In genomic region chr5:140288287-140288686, GRCm38 (mm10) we compare ENCODE assay signal across 27 mouse cellular contexts. TPM values are rescaled to one million over a fixed set of nuclear protein-coding genes. Genes with fewer than 3 reads are reported as not detected.
DNase-seq lines count a peak whose midpoint lies in the region; ATAC-seq and TF ChIP-seq lines count a peak whose summit lies in the region.
"Had no signal": no experiment of that assay in that cellular context is flagged by ENCODE, and none has a peak within 500 bp of the region (broad histone marks: within the 10 kb centered on the region; RNA-seq: fewer than 3 reads in every experiment).

No protein-coding gene starts in this region.

- H3K4me2 ChIP-seq in hindbrain, embryonic 14.5 days (replicated peaks) = no peak overlapping the region
- H3K4me2 ChIP-seq in midbrain, postnatal 0 days (ENCODE audit: low read depth, low read length, poor library complexity, severe bottlenecking) = no peak overlapping the region
- H3K4me2 ChIP-seq in forebrain, postnatal 0 days (ENCODE audit: low read depth) = no peak overlapping the region
- H3K4me2 ChIP-seq: heart, embryonic 12.5 days; kidney, embryonic 15.5 days; limb, embryonic 12.5 days; liver, embryonic 15.5 days; lung, embryonic 14.5 days had no signal

- H3K9ac ChIP-seq in hindbrain, embryonic 14.5 days = no peak overlapping the region
- H3K9ac ChIP-seq in midbrain, postnatal 0 days (replicated peaks; ENCODE audit: low read length, poor library complexity, severe bottlenecking) = no peak overlapping the region
- H3K9ac ChIP-seq in forebrain, postnatal 0 days = no peak overlapping the region
- H3K9ac ChIP-seq: heart, embryonic 12.5 days; kidney, embryonic 15.5 days; limb, embryonic 12.5 days; liver, embryonic 15.5 days; lung, embryonic 14.5 days had no signal

- H3K36me3 ChIP-seq in hindbrain, embryonic 14.5 days (replicated peaks; ENCODE audit: control insufficient read depth, insufficient read depth) = 0 out of 2 replicates have a peak, but pooled peaks cover 22% of the 10 kb centered on the region
- H3K36me3 ChIP-seq in hindbrain, embryonic 10.5 days = peaks cover 85% of the 10 kb centered on the region
- H3K36me3 ChIP-seq in midbrain, postnatal 0 days (ENCODE audit: insufficient read depth, low read length) = peaks cover 4% of the 10 kb centered on the region; the same call in 1 of the 2 replicates
- peaks cover 93% of the 10 kb centered on the region for H3K36me3 ChIP-seq in midbrain, embryonic 10.5 days
- no peaks in the 10 kb centered on the region; the same call in 1 of the 2 replicates for H3K36me3 ChIP-seq in forebrain, postnatal 0 days (ENCODE audit: insufficient read depth)

- ATAC-seq in hindbrain, embryonic 14.5 days (ENCODE audit: low FRiP score) = peak; percentile 31; the same call in 1 of the 2 replicates
- no peak for ATAC-seq in midbrain, postnatal 0 days (ENCODE audit: low FRiP score)
- ATAC-seq in forebrain, postnatal 0 days = peak; percentile 85
- ATAC-seq: Patski had no signal

- H3K9me3 ChIP-seq in hindbrain, embryonic 14.5 days (ENCODE audit: control insufficient read depth, low read length) = no peaks in the 10 kb centered on the region
- no peaks in the 10 kb centered on the region for H3K9me3 ChIP-seq in hindbrain, embryonic 10.5 days
- no peaks in the 10 kb centered on the region for H3K9me3 ChIP-seq in midbrain, postnatal 0 days (ENCODE audit: low read length)
- no peaks in the 10 kb centered on the region for H3K9me3 ChIP-seq in midbrain, embryonic 10.5 days (replicated peaks)
- H3K9me3 ChIP-seq in forebrain, postnatal 0 days (ENCODE audit: low read length) = no peaks in the 10 kb centered on the region
- H3K9me3 ChIP-seq: heart, embryonic 12.5 days; kidney, embryonic 15.5 days; limb, embryonic 12.5 days; liver, embryonic 15.5 days had no signal

- H3K4me3 ChIP-seq in hindbrain, embryonic 14.5 days (replicated peaks; ENCODE audit: low read length) = no peak overlapping the region
- H3K4me3 ChIP-seq in hindbrain, embryonic 10.5 days = no peak overlapping the region
- no peak overlapping the region for H3K4me3 ChIP-seq in midbrain, postnatal 0 days (ENCODE audit: low read depth, low read length)
- no peak overlapping the region for H3K4me3 ChIP-seq in midbrain, embryonic 10.5 days
- H3K4me3 ChIP-seq in forebrain, postnatal 0 days (ENCODE audit: low read depth, low read length) = no peak overlapping the region
- H3K4me3 ChIP-seq: gastrocnemius, adult 2 months; heart, embryonic 12.5 days; kidney, embryonic 15.5 days; layer of hippocampus, adult 2 months; left cerebral cortex, adult 2 months; limb, embryonic 12.5 days; liver, embryonic 15.5 days had no signal

- DNase-seq in cerebellum, postnatal 10 days = peak; percentile 46 to 48
- DNase-seq in cerebellum, postnatal 36 days = no peak
- DNase-seq in hindbrain, embryonic 14.5 days (ENCODE audit: low spot score) = no peak
- DNase-seq in hindbrain, embryonic 10.5 days (ENCODE audit: low spot score) = no peak
- DNase-seq in midbrain, postnatal 0 days (ENCODE audit: low spot score) = peak; percentile 66
- no peak for DNase-seq in midbrain, embryonic 10.5 days (ENCODE audit: low spot score)
- peak; percentile 55 for DNase-seq in forebrain, postnatal 0 days
- DNase-seq in MN1 (ENCODE audit: low spot score) = no peak
- DNase-seq: adrenal gland, postnatal 10 days; cerebellum, adult 18-20 months; cerebellum, postnatal 25 days; gastrocnemius, adult 2 months; gastrocnemius, postnatal 36 days; heart, adult 18-20 months; heart, postnatal 4 days; kidney, adult 18-20 months; lung, embryonic 14.5 days; lung, postnatal 14 days had no signal

- no peak for TF ChIP-seq CTCF in midbrain, postnatal 0 days (IDR thresholded peaks at IDR 0.05)
- TF ChIP-seq CTCF in forebrain, postnatal 0 days (IDR thresholded peaks at IDR 0.05; ENCODE audit: low read depth) = no peak

- H3K27me3 ChIP-seq in hindbrain, embryonic 14.5 days (ENCODE audit: control insufficient read depth, insufficient read depth, low read length) = no peaks in the 10 kb centered on the region
- H3K27me3 ChIP-seq in hindbrain, embryonic 10.5 days (ENCODE audit: insufficient read depth, poor library complexity, severe bottlenecking) = no peaks in the 10 kb centered on the region
- H3K27me3 ChIP-seq in midbrain, postnatal 0 days (ENCODE audit: insufficient read depth, low read length) = no peaks in the 10 kb centered on the region
- H3K27me3 ChIP-seq in midbrain, embryonic 10.5 days (ENCODE audit: low read depth, poor library complexity, severe bottlenecking) = no peaks in the 10 kb centered on the region
- no peaks in the 10 kb centered on the region for H3K27me3 ChIP-seq in forebrain, postnatal 0 days (ENCODE audit: insufficient read depth, low read length)
- H3K27me3 ChIP-seq: CH12.LX; heart, embryonic 12.5 days; kidney, embryonic 15.5 days; limb, embryonic 12.5 days; liver, embryonic 15.5 days; Patski had no signal

- H3K4me1 ChIP-seq in hindbrain, embryonic 14.5 days (replicated peaks; ENCODE audit: control insufficient read depth, insufficient read depth, low read length) = no peaks in the 10 kb centered on the region
- H3K4me1 ChIP-seq in hindbrain, embryonic 10.5 days (replicated peaks) = 0 out of 2 replicates have a peak, but pooled peaks cover 7% of the 10 kb centered on the region
- no peaks in the 10 kb centered on the region for H3K4me1 ChIP-seq in midbrain, postnatal 0 days (ENCODE audit: insufficient read depth, low read length)
- H3K4me1 ChIP-seq in midbrain, embryonic 10.5 days = no peaks in the 10 kb centered on the region
- no peaks in the 10 kb centered on the region; the same call in 1 of the 2 replicates for H3K4me1 ChIP-seq in forebrain, postnatal 0 days (ENCODE audit: insufficient read depth)
- H3K4me1 ChIP-seq: kidney, embryonic 15.5 days; limb, embryonic 12.5 days; liver, embryonic 15.5 days had no signal

- no peak overlapping the region for H3K27ac ChIP-seq in hindbrain, embryonic 14.5 days
- no peak overlapping the region for H3K27ac ChIP-seq in hindbrain, embryonic 10.5 days
- H3K27ac ChIP-seq in midbrain, postnatal 0 days (ENCODE audit: low read depth, low read length) = no peak overlapping the region
- no peak overlapping the region for H3K27ac ChIP-seq in midbrain, embryonic 10.5 days (replicated peaks)
- no peak overlapping the region for H3K27ac ChIP-seq in forebrain, postnatal 0 days (ENCODE audit: low read depth, low read length)
- H3K27ac ChIP-seq: gastrocnemius, adult 2 months; kidney, embryonic 15.5 days; layer of hippocampus, adult 2 months; left cerebral cortex, adult 2 months; limb, embryonic 12.5 days; liver, embryonic 15.5 days; stomach, postnatal 0 days had no signal

- 71% methylated on average over 3 of the region's 3 CpGs for WGBS in hindbrain, embryonic 14.5 days
- 90% methylated on average over 3 of the region's 3 CpGs for WGBS in hindbrain, embryonic 10.5 days
- WGBS in midbrain, postnatal 0 days = 67% methylated on average over 3 of the region's 3 CpGs
- WGBS in midbrain, embryonic 10.5 days = 92% methylated on average over 3 of the region's 3 CpGs
- 33% methylated on average over 3 of the region's 3 CpGs for WGBS in forebrain, postnatal 0 days

RNA-seq across cellular contexts. Expression of gene Mad1l1, which starts 33.1 kb away (rescaled TPM):
- 28.3 and 28.8 TPM in 2 replicates for polyA plus RNA-seq in hindbrain, embryonic 14.5 days (2014; fragmentation: Nextera tagmentation; extraction: Ambion mirVana)
- polyA plus RNA-seq in hindbrain, embryonic 10.5 days (2016; fragmentation: Nextera tagmentation; extraction: Ambion mirVana) = 56.2 and 60.4 TPM in 2 replicates
- 25.9 and 28.5 TPM in 2 replicates for total RNA-seq in midbrain, postnatal 0 days (2014; rRNA removed)
- 33.5 and 34.0 TPM in 2 replicates for polyA plus RNA-seq in midbrain, postnatal 0 days (2015; fragmentation: Nextera tagmentation; extraction: Ambion mirVana)
- polyA plus RNA-seq in midbrain, embryonic 10.5 days (2016; fragmentation: Nextera tagmentation; extraction: Ambion mirVana) = 57.9 and 59.9 TPM in 2 replicates
- total RNA-seq in forebrain, postnatal 0 days (2014; rRNA removed) = 21.3 and 22.8 TPM in 2 replicates
- 26.7 and 29.5 TPM in 2 replicates for polyA plus RNA-seq in forebrain, postnatal 0 days (2015; fragmentation: Nextera tagmentation; extraction: Ambion mirVana)

RNA-seq across cellular contexts. Expression of gene Nudt1, which starts 33.2 kb away (rescaled TPM):
- 19.2 and 26.5 TPM in 2 replicates for polyA plus RNA-seq in hindbrain, embryonic 14.5 days (2014; fragmentation: Nextera tagmentation; extraction: Ambion mirVana)
- 53.8 and 54.6 TPM in 2 replicates for polyA plus RNA-seq in hindbrain, embryonic 10.5 days (2016; fragmentation: Nextera tagmentation; extraction: Ambion mirVana)
- 7.6 and 10.5 TPM in 2 replicates for total RNA-seq in midbrain, postnatal 0 days (2014; rRNA removed)
- 16.6 and 17.9 TPM in 2 replicates for polyA plus RNA-seq in midbrain, postnatal 0 days (2015; fragmentation: Nextera tagmentation; extraction: Ambion mirVana)
- polyA plus RNA-seq in midbrain, embryonic 10.5 days (2016; fragmentation: Nextera tagmentation; extraction: Ambion mirVana) = 54.9 and 58.6 TPM in 2 replicates
- total RNA-seq in forebrain, postnatal 0 days (2014; rRNA removed) = 5.6 and 11.4 TPM in 2 replicates
- polyA plus RNA-seq in forebrain, postnatal 0 days (2015; fragmentation: Nextera tagmentation; extraction: Ambion mirVana) = 13.5 and 14.7 TPM in 2 replicates

RNA-seq across cellular contexts. Expression of gene Mrm2, which starts 43.4 kb away (rescaled TPM):
- polyA plus RNA-seq in hindbrain, embryonic 14.5 days (2014; fragmentation: Nextera tagmentation; extraction: Ambion mirVana) = 21.3 and 24.3 TPM in 2 replicates
- polyA plus RNA-seq in hindbrain, embryonic 10.5 days (2016; fragmentation: Nextera tagmentation; extraction: Ambion mirVana) = 21.5 and 21.7 TPM in 2 replicates
- 9.9 and 15.1 TPM in 2 replicates for total RNA-seq in midbrain, postnatal 0 days (2014; rRNA removed)
- polyA plus RNA-seq in midbrain, postnatal 0 days (2015; fragmentation: Nextera tagmentation; extraction: Ambion mirVana) = 14.7 and 16.2 TPM in 2 replicates
- polyA plus RNA-seq in midbrain, embryonic 10.5 days (2016; fragmentation: Nextera tagmentation; extraction: Ambion mirVana) = 21.9 and 23.0 TPM in 2 replicates
- 16.0 and 16.2 TPM in 2 replicates for total RNA-seq in forebrain, postnatal 0 days (2014; rRNA removed)
- 14.8 and 15.9 TPM in 2 replicates for polyA plus RNA-seq in forebrain, postnatal 0 days (2015; fragmentation: Nextera tagmentation; extraction: Ambion mirVana)

Comparison
In these comparisons a context has a peak if more than half of its experiments do, and no peak if none do; other contexts are left out.
1. DNase-seq: peak in cerebellum, postnatal 10 days (2 of 2), midbrain, postnatal 0 days (single experiment) and forebrain, postnatal 0 days (single experiment); none in cerebellum, postnatal 36 days (0 of 2), hindbrain, embryonic 14.5 days (single experiment), hindbrain, embryonic 10.5 days (single experiment), midbrain, embryonic 10.5 days (single experiment) and MN1 (single experiment).